16 mouse cellular contexts compared by ENCODE assay signal in the genomic region with DNA sequence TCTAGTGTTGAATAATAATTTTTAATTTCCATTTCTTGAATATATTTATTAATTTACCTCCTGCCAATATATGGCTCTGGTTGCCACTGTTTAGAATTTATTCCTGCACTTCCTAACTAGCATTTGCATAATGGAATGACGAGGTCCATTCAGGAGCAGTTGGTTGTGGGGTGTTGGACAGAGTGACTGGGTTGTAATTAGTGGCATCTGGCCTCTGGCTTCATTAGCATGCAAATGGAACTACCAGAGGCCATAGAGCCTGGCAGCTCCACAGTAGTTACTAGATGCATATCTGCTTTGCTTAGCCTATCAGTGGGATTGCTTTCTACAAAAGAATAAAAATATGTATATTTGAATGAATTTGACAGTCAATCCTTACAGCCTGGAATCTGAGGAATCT.
DNase-seq lines count a peak whose midpoint lies in the region; ATAC-seq lines count a peak whose summit lies in the region.
"Had no signal": no experiment of that assay in that cellular context is flagged by ENCODE, and none has a peak within 500 bp of the region (broad histone marks: within the 10 kb centered on the region; RNA-seq: fewer than 3 reads in every experiment).

No protein-coding gene starts in this region.

- H3K9me3 ChIP-seq in forebrain, embryonic 14.5 days (replicated peaks; ENCODE audit: control insufficient read depth, low read length): no peaks in the 10 kb centered on the region
- H3K9me3 ChIP-seq in midbrain, embryonic 13.5 days: no peaks in the 10 kb centered on the region
- no peaks in the 10 kb centered on the region for H3K9me3 ChIP-seq in intestine, embryonic 15.5 days
- H3K9me3 ChIP-seq: embryonic facial prominence, embryonic 12.5 days had no signal

- H3K9ac ChIP-seq in forebrain, embryonic 14.5 days (ENCODE audit: low read length): no peak overlapping the region
- no peak overlapping the region for H3K9ac ChIP-seq in midbrain, embryonic 13.5 days (replicated peaks)
- H3K9ac ChIP-seq in intestine, embryonic 15.5 days: no peak overlapping the region
- H3K9ac ChIP-seq: embryonic facial prominence, embryonic 12.5 days had no signal

- peak; percentile 13 for DNase-seq in embryo, embryonic 11 days
- no peak for DNase-seq in embryo, embryonic 10 days (ENCODE audit: low spot score)
- peak; percentile 47 for DNase-seq in brain, adult 2 months (ENCODE audit: low read depth, low spot score)
- DNase-seq in forebrain, embryonic 14.5 days (ENCODE audit: low spot score): peak; percentile 89
- DNase-seq in lung, postnatal 10 days: no peak
- no peak for DNase-seq in adipocyte (ENCODE audit: low spot score)
- DNase-seq: heart, postnatal 36 days; liver; right cerebral cortex, postnatal 25 days; thymus, postnatal 14 days had no signal

- 3% methylated on average over 1 of the region's 1 CpGs for WGBS in forebrain, embryonic 14.5 days
- 21% methylated on average over 1 of the region's 1 CpGs for WGBS in midbrain, embryonic 13.5 days
- WGBS in intestine, embryonic 15.5 days: 36% methylated on average over 1 of the region's 1 CpGs

- ATAC-seq in forebrain, embryonic 14.5 days: peak; percentile 99
- ATAC-seq in midbrain, embryonic 13.5 days: peak; percentile 97
- ATAC-seq in intestine, embryonic 15.5 days: no peak
- ATAC-seq: activated CD4-positive, CD25-positive, alpha-beta regulatory T cell, adult 4 months; lung, postnatal 0 days had no signal

- no peaks in the 10 kb centered on the region for H3K27me3 ChIP-seq in forebrain, embryonic 14.5 days (replicated peaks; ENCODE audit: control insufficient read depth, insufficient read depth, low read length)
- H3K27me3 ChIP-seq in midbrain, embryonic 13.5 days: no peaks in the 10 kb centered on the region
- no peaks in the 10 kb centered on the region for H3K27me3 ChIP-seq in intestine, embryonic 15.5 days (replicated peaks)
- H3K27me3 ChIP-seq: embryonic facial prominence, embryonic 12.5 days had no signal

- H3K27ac ChIP-seq in forebrain, embryonic 14.5 days (ENCODE audit: low read depth, low read length): peak overlapping the region; percentile 48; the same call in 1 of the 2 replicates
- no peak overlapping the region for H3K27ac ChIP-seq in midbrain, embryonic 13.5 days
- H3K27ac ChIP-seq in intestine, embryonic 15.5 days: no peak overlapping the region
- H3K27ac ChIP-seq: embryonic facial prominence, embryonic 12.5 days; kidney, postnatal 0 days had no signal

- no peak overlapping the region for H3K4me3 ChIP-seq in forebrain, embryonic 14.5 days (ENCODE audit: low read depth, low read length)
- no peak overlapping the region for H3K4me3 ChIP-seq in midbrain, embryonic 13.5 days (replicated peaks)
- H3K4me3 ChIP-seq in intestine, embryonic 15.5 days (replicated peaks): no peak overlapping the region
- H3K4me3 ChIP-seq: embryonic facial prominence, embryonic 12.5 days had no signal

- H3K4me1 ChIP-seq in forebrain, embryonic 14.5 days (ENCODE audit: control insufficient read depth, insufficient read depth, low read length): peaks cover 4% of the 10 kb centered on the region
- peaks cover 15% of the 10 kb centered on the region for H3K4me1 ChIP-seq in midbrain, embryonic 13.5 days (replicated peaks)
- H3K4me1 ChIP-seq in intestine, embryonic 15.5 days (replicated peaks): no peaks in the 10 kb centered on the region
- H3K4me1 ChIP-seq: embryonic facial prominence, embryonic 12.5 days had no signal

- no peak overlapping the region for H3K4me2 ChIP-seq in forebrain, embryonic 14.5 days (ENCODE audit: low read length)
- H3K4me2 ChIP-seq in midbrain, embryonic 13.5 days (replicated peaks): no peak overlapping the region
- H3K4me2 ChIP-seq in intestine, embryonic 15.5 days (replicated peaks): no peak overlapping the region
- H3K4me2 ChIP-seq: embryonic facial prominence, embryonic 12.5 days had no signal

- no peaks in the 10 kb centered on the region for H3K36me3 ChIP-seq in forebrain, embryonic 14.5 days (ENCODE audit: control insufficient read depth, insufficient read depth, low read length)
- no peaks in the 10 kb centered on the region for H3K36me3 ChIP-seq in midbrain, embryonic 13.5 days
- H3K36me3 ChIP-seq in intestine, embryonic 15.5 days: no peaks in the 10 kb centered on the region
- H3K36me3 ChIP-seq: embryonic facial prominence, embryonic 12.5 days had no signal

Comparison
In these comparisons a context has a peak if more than half of its experiments do, and no peak if none do; other contexts are left out.
1. DNase-seq: peak in embryo, embryonic 11 days (single experiment), brain, adult 2 months (single experiment) and forebrain, embryonic 14.5 days (single experiment); none in embryo, embryonic 10 days (single experiment), lung, postnatal 10 days (single experiment) and adipocyte (single experiment).